Mouse (Mus musculus) hindbrain, embryonic 16.5 days (tissue): ENCODE measurements around the gene Meis1. TPM values are rescaled to one million over a fixed set of nuclear protein-coding genes. Genes with fewer than 3 reads are reported as not detected.

Source experiments
- ATAC-seq: fragments of 200-750 bp; cut with Nextera tagmentation; 2 replicates; pipeline ENCODE4 v1.8.0; 2017; ENCODE audit warnings: moderate TSS enrichment, moderate library complexity
- H3K27ac ChIP-seq: fragments of 300-500 bp; sonication (generic); 2 replicates; pipeline ENCODE4 v1.5.1; 2014; ENCODE audit warnings: low read depth, mild to moderate bottlenecking, control low read depth, low read length, moderate library complexity
- H3K27me3 ChIP-seq: fragments of 300-500 bp; sonication (generic); replicated peaks from 2 replicates; pipeline ENCODE4 v1.6.1; 2014; ENCODE audit warnings: low read length; ENCODE audit not compliant: control insufficient read depth, insufficient read depth
- H3K36me3 ChIP-seq: fragments of 300-500 bp; sonication (generic); 2 replicates; pipeline ENCODE4 v1.6.1; 2014; ENCODE audit warnings: mild to moderate bottlenecking, low read length, moderate library complexity, mixed read lengths; ENCODE audit not compliant: control insufficient read depth, insufficient read depth
- H3K4me1 ChIP-seq: fragments of 300-500 bp; sonication (generic); 2 replicates; pipeline ENCODE4 v1.6.1; 2014; ENCODE audit warnings: low read depth, low read length; ENCODE audit not compliant: control insufficient read depth, insufficient read depth
- H3K4me2 ChIP-seq: fragments of 300-500 bp; sonication (generic); 2 replicates; pipeline ENCODE4 v1.6.1; 2014; ENCODE audit warnings: mild to moderate bottlenecking, low read length, control low read depth, moderate library complexity
- H3K4me3 ChIP-seq: fragments of 300-500 bp; sonication (generic); 2 replicates; pipeline ENCODE4 v1.5.1; 2014; ENCODE audit warnings: mild to moderate bottlenecking, low read length, control low read depth, moderate library complexity
- H3K9ac ChIP-seq: fragments of 300-500 bp; sonication (generic); 2 replicates; pipeline ENCODE4 v1.6.1; 2014; ENCODE audit warnings: low read depth, mild to moderate bottlenecking, control low read depth, low read length, moderate library complexity
- H3K9me3 ChIP-seq: fragments of 300-500 bp; sonication (generic); 2 replicates; pipeline ENCODE4 v1.6.1; 2014; ENCODE audit warnings: mild to moderate bottlenecking, low read length, moderate library complexity; ENCODE audit not compliant: control insufficient read depth
- WGBS: fragments of 180-500 bp; shearing (Covaris S2); extraction: QIAGEN DNeasy Blood & Tissue Kit; methylation state at CpG from one replicate; pipeline ENCODE4 v1.1.7; 2014; 5-methylcytosine and 5-hydroxymethylcytosine counted together
- polyA plus RNA-seq: library from polyadenylated mRNA; unstranded; fragments of >200 nt; fragmentation: Nextera tagmentation; extraction: Ambion mirVana; gene quantifications from 2 replicates; pipeline ENCODE4 v1.2.1, GENCODE M21; 2015

Gene Meis1
- polyA plus RNA-seq, 1 experiment from 2014 or later = 183 TPM

DNA sequence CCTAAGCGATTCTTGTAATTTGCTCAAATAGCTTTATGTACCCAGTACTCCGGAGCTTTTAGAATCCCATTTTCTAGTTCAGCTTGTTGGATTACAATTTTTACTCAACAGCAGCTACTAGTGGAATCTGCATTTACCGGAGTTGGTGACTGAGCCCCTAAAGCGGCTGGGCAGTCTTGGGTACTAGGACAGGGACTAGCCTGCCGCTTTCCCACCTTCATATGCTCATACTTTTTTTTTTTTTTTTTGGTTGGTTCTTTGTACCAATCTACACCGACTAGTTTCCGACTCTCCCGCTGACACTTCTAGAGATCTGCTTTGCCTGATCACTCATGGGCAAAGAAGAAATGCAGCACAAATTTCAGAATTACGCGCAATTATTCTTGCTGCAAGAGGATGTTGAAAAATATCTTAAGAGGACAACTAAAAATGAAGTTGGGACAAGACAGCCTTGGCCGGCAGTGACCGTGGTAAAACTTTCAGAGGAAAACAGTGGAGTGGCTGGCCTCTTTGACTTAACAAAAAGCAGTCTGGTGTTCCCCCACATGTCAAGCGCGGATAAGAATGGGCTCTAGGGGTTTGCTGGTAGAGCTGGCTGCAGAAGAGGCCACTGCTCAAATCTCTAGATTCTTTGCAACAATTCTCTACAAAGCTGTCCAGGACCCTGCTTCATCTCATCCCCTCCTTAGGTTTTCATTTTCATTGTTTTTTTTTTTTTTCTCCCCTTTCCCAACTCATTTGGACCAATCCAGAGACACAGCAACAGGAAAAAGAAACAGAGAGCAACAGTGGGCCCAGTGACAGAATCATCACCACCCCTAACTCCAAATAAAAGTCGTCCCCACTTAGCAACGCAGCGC lies 9.0 kb downstream of the Meis1 start:
- 20% methylated on average over 17 of the region's 17 CpGs for WGBS

DNA sequence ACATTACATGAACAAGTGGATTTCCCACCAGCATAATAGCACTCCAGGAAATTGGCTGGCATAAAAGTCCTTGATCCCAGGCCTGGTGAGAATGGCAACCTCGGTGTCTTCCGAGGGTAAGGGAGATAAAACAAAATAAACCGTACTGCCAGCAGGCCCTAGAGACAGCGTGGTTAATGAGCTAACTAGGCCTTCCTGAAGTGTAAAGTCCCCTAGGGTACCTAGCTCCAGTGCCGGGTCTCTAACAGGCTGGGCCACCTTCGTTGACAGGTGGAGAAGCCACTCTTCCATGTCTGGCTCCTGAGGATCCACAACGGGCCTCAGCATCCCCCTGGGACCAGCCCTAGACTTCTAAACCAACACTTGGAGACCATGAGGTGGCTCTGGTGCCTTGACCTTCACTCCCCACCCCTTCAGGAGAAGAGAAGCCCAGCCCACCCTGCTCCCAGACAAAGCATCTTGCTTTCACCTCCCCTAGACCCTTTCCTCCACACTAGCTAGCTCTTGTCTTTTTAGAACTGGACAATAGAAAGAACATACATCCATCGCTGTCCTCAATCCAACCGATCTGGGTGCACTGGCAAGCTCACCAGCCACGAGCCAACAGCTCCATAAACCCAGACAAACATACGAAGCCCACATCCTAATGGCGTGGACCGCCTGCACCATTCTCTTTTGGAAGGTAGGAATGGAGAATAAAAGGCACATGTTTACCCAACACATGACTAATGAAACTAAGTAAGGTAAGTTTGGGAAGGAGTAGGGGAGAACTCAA lies 10.0 kb downstream of the Meis1 start:
- Histone ChIP-seq H3K36me3 (no peaks in the 10 kb centered on the region), H3K4me2 (peak overlapping the region; percentile 71), H3K27me3 (no peaks in the 10 kb centered on the region; the same call in 1 of the 2 replicates), H3K4me3 (peak overlapping the region; percentile 36), H3K9me3 (no peaks in the 10 kb centered on the region), H3K9ac (peak overlapping the region; percentile 65), H3K4me1 (peaks cover 21% of the 10 kb centered on the region), H3K27ac (peak overlapping the region; percentile 87)
- 27% methylated on average over 13 of the region's 13 CpGs for WGBS
- ATAC-seq = 0 out of 2 replicates have a peak, but pooled peaks have one; percentile 25

More for the DNA sequence above, 9.0 kb downstream of the Meis1 start:
- H3K27ac ChIP-seq = peak overlapping the region; percentile 87
- no peaks in the 10 kb centered on the region; the same call in 1 of the 2 replicates for H3K27me3 ChIP-seq
- no peaks in the 10 kb centered on the region for H3K9me3 ChIP-seq
- no peaks in the 10 kb centered on the region for H3K36me3 ChIP-seq
- peaks cover 21% of the 10 kb centered on the region for H3K4me1 ChIP-seq
- peak overlapping the region; percentile 36 for H3K4me3 ChIP-seq
- H3K4me2 ChIP-seq = peak overlapping the region; percentile 71
- ATAC-seq = no peak
- H3K9ac ChIP-seq = peak overlapping the region; percentile 65

- ATAC-seq = peak; percentile 48
- Histone ChIP-seq H3K9me3 (no peaks in the 10 kb centered on the region), H3K27ac (peak overlapping the region; percentile 87), H3K36me3 (no peaks in the 10 kb centered on the region), H3K4me1 (peaks cover 20% of the 10 kb centered on the region), H3K27me3 (no peaks in the 10 kb centered on the region; the same call in 1 of the 2 replicates), H3K9ac (peak overlapping the region; percentile 64), H3K4me2 (peak overlapping the region; percentile 71), H3K4me3 (peak overlapping the region; percentile 38)
- WGBS = 12% methylated on average over 45 of the region's 45 CpGs
Measured at GRCm38 (mm10) chr11:19007541-19008424, 11.0 kb downstream of the Meis1 start.

DNA sequence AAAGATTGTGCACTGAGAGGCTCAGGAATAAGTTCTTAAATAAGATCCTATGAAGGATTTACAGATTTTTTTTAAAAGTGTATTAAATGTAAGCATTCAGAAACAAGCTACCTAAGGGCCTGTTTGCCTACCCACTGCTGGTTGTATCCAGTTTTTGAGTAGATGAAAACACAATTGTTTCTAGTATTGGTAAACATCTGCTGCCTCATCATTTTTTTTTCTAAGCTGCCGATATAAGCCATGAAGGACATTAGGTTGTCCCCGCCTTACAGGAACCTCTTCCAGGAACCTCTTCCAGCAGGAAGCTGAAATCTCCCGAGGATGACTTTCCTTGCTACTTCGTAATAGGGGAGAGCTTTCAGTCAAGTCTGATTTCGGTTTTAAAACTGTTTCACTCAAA lies 11.7 kb downstream of the Meis1 start:
- Histone ChIP-seq H3K9ac (peak overlapping the region; percentile 64), H3K27ac (peak overlapping the region; percentile 87)
- WGBS = 26% methylated on average over 5 of the region's 5 CpGs

DNA sequence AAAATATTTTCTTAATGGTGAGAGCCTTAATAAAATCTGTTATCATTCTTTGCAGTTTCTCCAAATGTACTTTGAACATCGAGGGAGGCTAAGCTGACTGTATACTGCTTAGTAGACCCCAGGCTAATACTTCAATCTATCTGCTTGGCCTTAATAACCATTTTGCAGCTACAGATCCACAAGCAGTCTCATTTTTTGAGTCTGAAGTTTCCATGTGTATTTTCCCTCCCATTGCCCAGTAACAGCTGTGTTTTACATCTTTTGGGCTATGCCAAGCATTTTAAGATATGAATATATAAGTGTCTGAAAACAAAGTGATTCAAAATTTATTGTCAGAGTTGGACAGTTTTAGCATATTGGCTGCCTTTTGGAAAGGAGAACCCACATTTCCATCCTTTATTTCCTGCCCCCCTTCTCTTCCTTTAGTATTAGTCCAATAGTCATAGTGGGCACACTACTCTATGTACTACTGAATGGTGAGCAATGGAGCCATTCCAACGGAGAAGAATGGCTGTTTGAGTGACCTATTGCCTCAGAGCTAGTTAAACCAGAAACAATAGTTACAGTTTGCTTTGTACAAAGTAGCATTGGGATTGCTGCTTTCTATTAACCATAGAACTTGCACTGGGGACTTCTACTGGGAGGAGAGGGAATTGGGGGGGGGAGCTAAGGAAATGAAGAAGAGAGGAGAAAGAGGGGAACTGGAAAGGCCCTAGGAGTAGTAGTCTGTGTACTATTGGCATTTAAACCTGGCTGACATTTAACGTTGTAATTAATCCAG lies 12.7 kb downstream of the Meis1 start:
- 27% methylated on average over 3 of the region's 3 CpGs for WGBS
- Histone ChIP-seq H3K27ac (peak overlapping the region; percentile 1; the same call in 1 of the 2 replicates), H3K4me2 (peak overlapping the region; percentile 45), H3K27me3 (no peaks in the 10 kb centered on the region), H3K36me3 (no peaks in the 10 kb centered on the region), H3K9me3 (no peaks in the 10 kb centered on the region), H3K4me1 (peaks cover 20% of the 10 kb centered on the region), H3K4me3 (no peak overlapping the region), H3K9ac (peak overlapping the region; percentile 14)
- ATAC-seq = no peak

More for the DNA sequence above, 11.7 kb downstream of the Meis1 start:
- Histone ChIP-seq H3K4me2 (peak overlapping the region; percentile 71), H3K4me3 (peak overlapping the region; percentile 38), H3K4me1 (peaks cover 20% of the 10 kb centered on the region), H3K9me3 (no peaks in the 10 kb centered on the region), H3K27me3 (no peaks in the 10 kb centered on the region), H3K36me3 (no peaks in the 10 kb centered on the region)
- ATAC-seq = no peak

- no peak overlapping the region for H3K4me2 ChIP-seq
- no peaks in the 10 kb centered on the region; the same call in 1 of the 2 replicates for H3K36me3 ChIP-seq
- no peak overlapping the region for H3K9ac ChIP-seq
- H3K9me3 ChIP-seq = no peaks in the 10 kb centered on the region
- no peak overlapping the region for H3K4me3 ChIP-seq
- H3K27me3 ChIP-seq = no peaks in the 10 kb centered on the region
- peaks cover 20% of the 10 kb centered on the region for H3K4me1 ChIP-seq
- 73% methylated on average over 9 of the region's 9 CpGs for WGBS
- 0 out of 2 replicates have a peak overlapping the region, but pooled peaks have one; percentile 6 for H3K27ac ChIP-seq
- no peak for ATAC-seq
Measured at GRCm38 (mm10) chr11:19005007-19005912, 13.5 kb downstream of the Meis1 start.

- no peak overlapping the region for H3K4me2 ChIP-seq
- no peak overlapping the region for H3K9ac ChIP-seq
- H3K4me1 ChIP-seq = peaks cover 12% of the 10 kb centered on the region
- peak overlapping the region; percentile 9 for H3K27ac ChIP-seq
- WGBS = 50% methylated on average over 5 of the region's 5 CpGs
- no peaks in the 10 kb centered on the region for H3K27me3 ChIP-seq
- H3K9me3 ChIP-seq = no peaks in the 10 kb centered on the region
- no peaks in the 10 kb centered on the region; the same call in 1 of the 2 replicates for H3K36me3 ChIP-seq
- no peak overlapping the region for H3K4me3 ChIP-seq
- ATAC-seq = no peak
Measured at GRCm38 (mm10) chr11:19003066-19003465, 15.7 kb downstream of the Meis1 start.
